Mouse (Mus musculus) liver, adult 2 months (tissue): ENCODE results near the gene Zcchc12.

Experiments used
- CTCF ChIP-seq: fragments of 200-500 bp; IDR thresholded peaks from 2 replicates; pipeline ENCODE4 v1.5.1; 2011; ENCODE audit warnings: low read depth, low read length, control low read depth
- POLR2A ChIP-seq: fragments of 200-500 bp; IDR thresholded peaks from 2 replicates; pipeline ENCODE4 v1.6.1; 2011; ENCODE audit warnings: low read length, control low read depth; ENCODE audit not compliant: insufficient read depth; ENCODE audit errors: extremely low read depth

- TF ChIP-seq POLR2A (no peak), CTCF (no peak)
Measured at GRCm38 (mm10) chrX:36195736-36196525, at the start of gene Zcchc12.
